Mouse (Mus musculus) midbrain, embryonic 16.5 days (tissue): ENCODE data around the gene Myo18a. TPM values are rescaled to one million over a fixed set of nuclear protein-coding genes. Genes with fewer than 3 reads are reported as not detected.

Source experiments
- ATAC-seq: fragments of 200-750 bp; cut with Nextera tagmentation; 2 replicates; pipeline ENCODE4 v1.8.0; 2017; ENCODE audit warnings: moderate TSS enrichment
- H3K27ac ChIP-seq: fragments of 300-500 bp; sonication (generic); 2 replicates; pipeline ENCODE4 v1.5.1; 2014; ENCODE audit warnings: mild to moderate bottlenecking, low read length, mixed read lengths
- H3K27me3 ChIP-seq: fragments of 300-500 bp; sonication (generic); 2 replicates; pipeline ENCODE4 v1.6.1; 2014; ENCODE audit warnings: low read depth, low read length, mixed read lengths; ENCODE audit not compliant: control insufficient read depth, insufficient read depth
- H3K36me3 ChIP-seq: fragments of 300-500 bp; sonication (generic); 2 replicates; pipeline ENCODE4 v1.6.1; 2014; ENCODE audit warnings: mild to moderate bottlenecking, low read length, moderate library complexity, mixed read lengths; ENCODE audit not compliant: control insufficient read depth, insufficient read depth
- H3K4me1 ChIP-seq: fragments of 300-500 bp; sonication (generic); 2 replicates; pipeline ENCODE4 v1.6.1; 2014; ENCODE audit warnings: mild to moderate bottlenecking, low read length, mixed read lengths; ENCODE audit not compliant: control insufficient read depth, insufficient read depth
- H3K4me2 ChIP-seq: fragments of 300-500 bp; sonication (generic); 2 replicates; pipeline ENCODE4 v1.6.1; 2014; ENCODE audit warnings: mild to moderate bottlenecking, low read length, mixed read lengths
- H3K4me3 ChIP-seq: fragments of 300-500 bp; sonication (generic); 2 replicates; pipeline ENCODE4 v1.5.1; 2014; ENCODE audit warnings: low read depth, mild to moderate bottlenecking, low read length, moderate library complexity, mixed read lengths
- H3K9ac ChIP-seq: fragments of 300-500 bp; sonication (generic); 2 replicates; pipeline ENCODE4 v1.6.1; 2014; ENCODE audit warnings: low read depth, low read length, mixed read lengths
- H3K9me3 ChIP-seq: fragments of 300-500 bp; sonication (generic); replicated peaks from 2 replicates; pipeline ENCODE4 v1.6.1; 2014; ENCODE audit warnings: mild to moderate bottlenecking, low read length, mixed read lengths; ENCODE audit not compliant: control insufficient read depth, poor library complexity, severe bottlenecking
- WGBS: fragments of 180-500 bp; shearing (Covaris S2); extraction: QIAGEN DNeasy Blood & Tissue Kit; methylation state at CpG from one replicate; pipeline ENCODE4 v1.1.7; 2014; 5-methylcytosine and 5-hydroxymethylcytosine counted together
- polyA plus RNA-seq: library from polyadenylated mRNA; unstranded; fragments of >200 nt; fragmentation: Nextera tagmentation; extraction: Ambion mirVana; gene quantifications from 2 replicates; pipeline ENCODE4 v1.2.1, GENCODE M21; 2015

Myo18a gene
- polyA plus RNA-seq, 1 experiment from 2014 or later: 46.8 TPM

DNA sequence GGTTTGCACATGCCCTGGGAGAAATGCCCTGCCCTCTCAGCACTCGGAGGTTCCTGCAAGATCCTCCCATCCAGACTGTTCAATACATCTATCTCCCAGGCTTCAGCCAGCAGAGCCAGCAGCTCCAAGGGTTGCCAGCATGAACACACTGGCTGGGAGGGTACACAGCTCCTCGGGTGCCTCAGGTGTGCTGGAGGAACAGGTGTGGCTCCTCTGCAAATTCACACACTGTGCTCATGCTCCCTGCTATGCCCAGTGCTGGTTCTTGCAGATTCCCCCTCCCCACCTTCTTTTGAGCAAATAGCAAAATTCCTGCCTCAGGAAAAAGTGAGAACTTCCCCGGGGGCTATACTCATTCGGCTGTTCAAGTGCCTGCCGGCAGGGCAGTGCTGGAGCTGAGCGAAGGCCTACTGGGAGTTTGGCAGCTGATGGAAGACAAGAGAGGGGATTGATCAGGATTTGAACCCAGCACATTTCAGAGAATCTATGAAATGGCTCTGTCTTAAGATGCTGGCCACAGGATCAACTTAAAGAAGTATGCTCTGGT, 111.7 kb downstream of the Myo18a start:
- no peak; the same call in 1 of the 2 replicates for ATAC-seq
- no peak overlapping the region for H3K4me3 ChIP-seq
- no peak overlapping the region for H3K9ac ChIP-seq
- H3K27me3 ChIP-seq: no peaks in the 10 kb centered on the region
- peaks cover 52% of the 10 kb centered on the region for H3K4me1 ChIP-seq
- 45% methylated on average over 6 of the region's 6 CpGs for WGBS
- H3K4me2 ChIP-seq: no peak overlapping the region
- no peaks in the 10 kb centered on the region for H3K9me3 ChIP-seq
- peak overlapping the region; percentile 63 for H3K27ac ChIP-seq
- H3K36me3 ChIP-seq: no peaks in the 10 kb centered on the region

DNA sequence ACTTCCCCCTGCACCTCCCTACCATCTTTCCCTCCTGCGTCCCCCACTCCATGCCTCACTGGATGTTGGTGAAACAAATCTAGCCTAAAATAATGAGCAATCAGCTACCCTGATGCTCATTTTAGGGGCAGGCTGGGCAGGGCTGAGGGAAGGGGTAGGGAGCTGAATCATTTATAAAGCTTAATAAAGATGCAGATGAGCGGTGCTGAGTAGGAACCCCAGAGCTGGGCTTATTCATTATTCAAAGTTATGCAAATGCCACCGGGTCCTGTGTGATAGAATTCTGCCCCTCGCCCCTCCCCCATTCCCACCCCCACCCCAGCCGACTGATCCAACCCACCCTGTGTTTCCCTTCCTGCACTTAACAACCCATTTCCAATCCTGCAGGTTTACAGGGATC, 112.2 kb downstream of the Myo18a start:
- no peak overlapping the region for H3K4me2 ChIP-seq
- WGBS: 21% methylated on average over 5 of the region's 5 CpGs
- no peaks in the 10 kb centered on the region for H3K27me3 ChIP-seq
- no peaks in the 10 kb centered on the region for H3K36me3 ChIP-seq
- no peak overlapping the region for H3K4me3 ChIP-seq
- ATAC-seq: peak; percentile 47; the same call in 1 of the 2 replicates
- H3K9ac ChIP-seq: no peak overlapping the region
- peak overlapping the region; percentile 63 for H3K27ac ChIP-seq
- no peaks in the 10 kb centered on the region for H3K9me3 ChIP-seq
- H3K4me1 ChIP-seq: peaks cover 50% of the 10 kb centered on the region

DNA sequence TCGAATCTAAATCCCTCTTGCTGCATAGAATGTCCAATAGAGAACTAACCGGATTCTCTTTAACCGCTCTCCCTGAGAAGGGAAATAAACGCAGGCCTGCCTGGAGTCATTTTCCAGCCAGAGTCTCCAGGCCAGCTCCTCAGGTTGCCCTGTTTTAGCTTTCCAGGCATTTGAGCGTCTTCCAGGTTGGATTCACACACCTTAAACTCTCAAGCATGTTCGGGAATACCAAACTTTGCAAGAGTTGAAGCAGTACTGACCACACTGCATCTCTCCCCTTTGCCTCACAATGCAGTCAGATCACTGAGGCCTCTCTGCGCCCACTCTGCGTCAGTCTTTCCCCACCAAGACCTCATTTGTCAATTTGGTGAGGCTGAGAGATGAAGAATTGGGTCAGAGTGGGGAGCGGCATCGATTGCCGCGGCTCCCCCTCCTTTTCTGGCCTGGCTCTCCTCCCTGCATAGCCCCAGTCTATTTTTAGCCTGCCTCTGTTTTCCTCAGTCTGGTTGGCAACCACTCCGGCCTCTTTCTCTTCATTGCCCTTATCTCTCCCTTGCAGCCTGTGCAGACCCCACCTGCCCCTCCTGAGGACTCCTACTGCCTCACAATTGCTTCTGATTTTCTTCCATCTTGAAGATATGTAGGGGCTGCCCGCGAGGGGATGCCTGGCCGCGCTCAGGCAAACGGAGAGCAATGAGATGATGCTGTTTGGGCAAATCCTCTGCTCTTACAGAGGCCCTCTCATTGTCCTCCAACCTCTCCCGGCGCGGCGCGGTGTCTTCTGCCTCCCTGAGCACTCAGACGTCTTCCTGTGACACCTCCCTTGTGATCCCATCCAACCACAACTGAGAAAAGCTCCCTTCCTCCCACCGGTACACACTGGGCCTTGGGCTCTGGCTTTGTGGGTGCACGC, 113.1 kb downstream of the Myo18a start:
- peak; percentile 59 for ATAC-seq
- WGBS: 37% methylated on average over 26 of the region's 26 CpGs
- no peak overlapping the region for H3K4me3 ChIP-seq
- H3K36me3 ChIP-seq: no peaks in the 10 kb centered on the region
- H3K27me3 ChIP-seq: no peaks in the 10 kb centered on the region
- peak overlapping the region; percentile 63 for H3K27ac ChIP-seq
- H3K4me1 ChIP-seq: peaks cover 45% of the 10 kb centered on the region
- H3K9me3 ChIP-seq: no peaks in the 10 kb centered on the region
- no peak overlapping the region for H3K4me2 ChIP-seq
- 0 out of 2 replicates have a peak overlapping the region, but pooled peaks have one; percentile 21 for H3K9ac ChIP-seq

DNA sequence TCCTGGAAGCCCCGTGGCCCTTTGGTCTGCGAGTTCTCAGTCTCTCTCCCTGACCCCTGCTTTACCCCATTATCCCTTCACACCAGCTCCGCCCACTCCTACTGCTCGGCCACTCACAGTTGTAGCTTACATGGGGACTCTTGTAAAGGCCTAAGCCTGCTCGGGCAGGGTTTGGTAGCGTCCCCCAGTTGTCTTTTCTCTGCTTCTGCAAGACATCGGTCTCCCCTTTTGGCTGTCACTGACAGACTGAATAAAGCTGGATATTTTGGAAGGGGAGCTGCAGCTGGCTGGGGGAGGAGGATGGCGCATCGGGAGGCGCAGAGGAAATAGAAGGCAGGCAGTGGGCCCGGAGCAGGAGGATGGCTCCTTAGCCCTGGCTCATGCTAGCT, 113.7 kb downstream of the Myo18a start:
- 40% methylated on average over 11 of the region's 11 CpGs for WGBS
- peak overlapping the region; percentile 18; the same call in 1 of the 2 replicates for H3K9ac ChIP-seq
- H3K27me3 ChIP-seq: no peaks in the 10 kb centered on the region; the same call in 1 of the 2 replicates
- H3K27ac ChIP-seq: peak overlapping the region; percentile 63
- no peaks in the 10 kb centered on the region for H3K36me3 ChIP-seq
- H3K4me1 ChIP-seq: peaks cover 40% of the 10 kb centered on the region
- H3K4me2 ChIP-seq: no peak overlapping the region
- no peak overlapping the region for H3K4me3 ChIP-seq
- ATAC-seq: no peak
- H3K9me3 ChIP-seq: no peaks in the 10 kb centered on the region

DNA sequence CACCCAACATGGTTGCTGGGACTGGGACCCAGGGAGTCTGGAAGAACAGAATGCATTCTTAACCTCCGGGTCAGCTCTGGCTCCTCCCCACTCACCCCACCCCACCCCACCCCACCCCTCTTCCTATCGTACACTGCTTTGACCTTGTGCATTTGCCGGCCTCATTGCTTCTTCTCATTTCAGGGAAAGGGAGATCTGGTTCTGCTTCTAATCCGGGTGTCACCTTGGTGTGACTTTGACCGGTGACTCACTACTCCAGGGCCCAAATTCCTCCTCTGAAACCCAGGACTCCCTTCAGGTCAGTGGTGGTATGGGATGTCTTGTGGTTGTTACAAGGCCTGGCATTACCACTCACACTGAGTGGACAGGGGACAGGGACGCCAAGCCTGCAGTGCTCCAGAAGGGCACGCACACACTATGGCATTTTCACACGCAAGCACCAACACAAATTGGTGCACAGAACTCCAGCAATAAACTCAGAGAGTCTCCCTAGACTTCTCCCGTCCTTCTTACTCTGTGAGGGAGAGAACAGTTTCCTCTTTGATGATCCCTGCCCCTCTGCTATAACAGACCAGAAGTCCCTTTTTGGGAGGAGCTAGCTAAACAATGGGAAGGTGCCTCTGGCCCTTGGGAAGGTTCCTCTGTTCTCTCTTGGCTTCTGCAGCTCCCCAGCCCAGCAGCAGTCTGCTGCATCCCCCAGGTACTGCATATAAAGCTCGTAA, 121.6 kb downstream of the Myo18a start:
- 0 out of 2 replicates have a peak overlapping the region, but pooled peaks have one; percentile 7 for H3K4me2 ChIP-seq
- no peaks in the 10 kb centered on the region; the same call in none of the 2 replicates for H3K27me3 ChIP-seq
- no peaks in the 10 kb centered on the region for H3K9me3 ChIP-seq
- WGBS: 30% methylated on average over 10 of the region's 10 CpGs
- ATAC-seq: no peak
- H3K36me3 ChIP-seq: no peaks in the 10 kb centered on the region
- H3K27ac ChIP-seq: 0 out of 2 replicates have a peak overlapping the region, but pooled peaks have one; percentile 12
- peaks cover 41% of the 10 kb centered on the region for H3K4me1 ChIP-seq
- H3K4me3 ChIP-seq: no peak overlapping the region
- peak overlapping the region; percentile 1; the same call in 1 of the 2 replicates for H3K9ac ChIP-seq

DNA sequence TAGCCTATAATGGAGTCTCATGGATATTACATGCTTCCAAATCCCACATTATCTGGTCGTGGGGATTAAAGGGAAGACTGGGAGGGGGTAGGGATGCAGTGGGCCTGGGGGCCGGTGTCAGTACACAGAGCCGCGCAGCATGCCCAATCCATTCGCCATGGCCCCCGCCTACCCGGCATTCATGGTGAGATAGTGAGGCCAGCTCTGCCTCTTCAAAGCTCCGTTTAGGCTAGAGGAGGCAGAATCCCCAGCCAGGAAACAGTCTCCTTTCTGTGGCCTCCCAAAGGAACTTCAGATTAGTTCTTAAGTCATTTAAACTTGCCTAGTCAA, 122.2 kb downstream of the Myo18a start:
- H3K9ac ChIP-seq: peak overlapping the region; percentile 1; the same call in 1 of the 2 replicates

DNA sequence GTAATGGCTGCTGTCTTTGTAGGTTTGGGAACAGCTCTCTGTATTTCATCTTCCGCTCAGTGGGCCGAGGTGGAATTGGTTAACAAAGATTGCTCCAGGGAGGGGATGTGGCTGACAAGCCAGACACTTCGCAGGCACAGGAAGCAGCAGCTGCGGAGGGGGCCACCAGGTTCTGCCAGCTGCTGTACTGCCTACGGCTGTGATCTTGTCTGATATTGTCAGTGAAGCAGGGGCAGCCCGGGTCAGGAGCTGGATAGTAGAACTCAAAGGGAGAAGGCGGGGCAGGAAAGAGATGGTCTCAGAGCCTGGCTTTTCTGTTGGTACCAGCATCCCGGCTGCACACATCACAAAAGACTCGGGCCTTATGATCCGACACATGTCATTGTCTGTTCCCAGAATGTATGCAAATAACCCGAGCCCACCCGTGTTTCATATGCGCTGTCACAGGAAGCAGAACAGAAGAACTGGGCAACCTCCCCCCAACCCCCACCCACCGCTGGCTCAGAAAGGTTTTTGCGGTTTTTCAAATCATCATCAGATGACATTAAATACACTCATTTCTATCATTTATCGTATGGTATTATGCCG, 124.4 kb downstream of the Myo18a start:
- no peak overlapping the region for H3K4me3 ChIP-seq
- H3K9me3 ChIP-seq: no peaks in the 10 kb centered on the region
- H3K4me1 ChIP-seq: peaks cover 47% of the 10 kb centered on the region
- peak overlapping the region; percentile 80 for H3K27ac ChIP-seq
- ATAC-seq: peak; percentile 71
- H3K4me2 ChIP-seq: peak overlapping the region; percentile 31
- no peaks in the 10 kb centered on the region for H3K36me3 ChIP-seq
- H3K27me3 ChIP-seq: no peaks in the 10 kb centered on the region; the same call in 1 of the 2 replicates
- WGBS: 16% methylated on average over 17 of the region's 17 CpGs
- H3K9ac ChIP-seq: peak overlapping the region; percentile 52; the same call in 1 of the 2 replicates

More for the DNA sequence above, 122.2 kb downstream of the Myo18a start:
- no peaks in the 10 kb centered on the region for H3K36me3 ChIP-seq
- H3K9me3 ChIP-seq: no peaks in the 10 kb centered on the region
- peaks cover 41% of the 10 kb centered on the region for H3K4me1 ChIP-seq
- 0 out of 2 replicates have a peak overlapping the region, but pooled peaks have one; percentile 7 for H3K4me2 ChIP-seq
- 19% methylated on average over 8 of the region's 8 CpGs for WGBS
- H3K27ac ChIP-seq: 0 out of 2 replicates have a peak overlapping the region, but pooled peaks have one; percentile 12
- ATAC-seq: peak; percentile 72
- H3K4me3 ChIP-seq: no peak overlapping the region
- no peaks in the 10 kb centered on the region; the same call in none of the 2 replicates for H3K27me3 ChIP-seq

DNA sequence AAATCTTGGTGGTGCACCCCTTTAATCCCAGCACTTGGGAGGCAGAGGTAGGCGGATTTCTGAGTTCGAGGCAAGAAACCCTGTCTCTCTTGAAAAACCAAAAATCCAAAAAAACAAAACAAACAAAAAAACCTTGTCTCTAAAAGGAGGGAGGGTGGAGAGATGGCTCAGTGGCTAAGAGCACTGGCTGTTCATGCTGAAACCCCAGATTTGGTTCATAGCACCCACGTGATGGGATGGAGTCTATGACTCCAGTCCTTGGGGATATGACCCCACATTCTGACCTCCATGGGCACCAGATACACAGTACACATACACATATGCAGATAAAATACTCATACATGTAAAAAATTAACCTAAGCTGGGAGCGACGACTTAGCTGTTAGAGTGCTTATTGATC, 125.8 kb downstream of the Myo18a start:
- Histone ChIP-seq H3K27me3 (no peaks in the 10 kb centered on the region; the same call in 1 of the 2 replicates), H3K27ac (no peak overlapping the region), H3K4me3 (no peak overlapping the region), H3K4me1 (peaks cover 61% of the 10 kb centered on the region), H3K9ac (no peak overlapping the region), H3K36me3 (no peaks in the 10 kb centered on the region), H3K4me2 (no peak overlapping the region), H3K9me3 (no peaks in the 10 kb centered on the region)
- no peak for ATAC-seq
- 92% methylated on average over 5 of the region's 5 CpGs for WGBS
